Mouse (Mus musculus): ENCODE data around the gene Rnf5. TPM values are rescaled to one million over a fixed set of nuclear protein-coding genes. Genes with fewer than 3 reads are reported as not detected.

The Rnf5 gene
- polyA plus RNA-seq, 1 experiment from 2014 or later = 104 TPM

- no peak overlapping the region for H3K4me3 ChIP-seq (ENCODE audit: low read depth, low read length)
- no peak for ATAC-seq (ENCODE audit: insufficient number of reproducible peaks, insufficient read depth, low FRiP score, low read depth)
- H3K9ac ChIP-seq (replicated peaks; ENCODE audit: low read depth, low read length) = no peak overlapping the region
- H3K4me2 ChIP-seq (replicated peaks; ENCODE audit: low read depth, low read length) = no peak overlapping the region
- no peak overlapping the region for H3K27ac ChIP-seq (ENCODE audit: low read length)
- 59% methylated on average over 3 of the region's 3 CpGs for WGBS
- H3K9me3 ChIP-seq (ENCODE audit: control insufficient read depth, low read depth, low read length) = no peaks in the 10 kb centered on the region
- no peaks in the 10 kb centered on the region for H3K27me3 ChIP-seq (ENCODE audit: control insufficient read depth, insufficient read depth, low read length)
- H3K4me1 ChIP-seq (ENCODE audit: control insufficient read depth, insufficient read depth, low read length) = peaks cover 41% of the 10 kb centered on the region
- no peaks in the 10 kb centered on the region for H3K36me3 ChIP-seq (ENCODE audit: control insufficient read depth, insufficient read depth, low read length)
These were observed 14.7 kb downstream of the Rnf5 start for GRCm38 (mm10) chr17:34588767-34589166.

GRCm38 (mm10) chr17:34587814-34588213 is 15.7 kb downstream of the Rnf5 start:
- ATAC-seq (ENCODE audit: insufficient number of reproducible peaks, insufficient read depth, low FRiP score, low read depth) = no peak
- Histone ChIP-seq H3K4me2 (replicated peaks; ENCODE audit: low read depth, low read length) (peak overlapping the region; percentile 94), H3K27ac (ENCODE audit: low read length) (peak overlapping the region; percentile 96), H3K9me3 (ENCODE audit: control insufficient read depth, low read depth, low read length) (no peaks in the 10 kb centered on the region), H3K36me3 (ENCODE audit: control insufficient read depth, insufficient read depth, low read length) (no peaks in the 10 kb centered on the region), H3K4me1 (ENCODE audit: control insufficient read depth, insufficient read depth, low read length) (peaks cover 39% of the 10 kb centered on the region), H3K4me3 (ENCODE audit: low read depth, low read length) (peak overlapping the region; percentile 71), H3K9ac (replicated peaks; ENCODE audit: low read depth, low read length) (peak overlapping the region; percentile 79), H3K27me3 (ENCODE audit: control insufficient read depth, insufficient read depth, low read length) (no peaks in the 10 kb centered on the region)
- WGBS = 7% methylated on average over 19 of the region's 19 CpGs

- peak overlapping the region; percentile 79 for H3K9ac ChIP-seq (replicated peaks; ENCODE audit: low read depth, low read length)
- no peaks in the 10 kb centered on the region for H3K9me3 ChIP-seq (ENCODE audit: control insufficient read depth, low read depth, low read length)
- under 1% methylated on average over 48 of the region's 50 CpGs for WGBS
- H3K4me2 ChIP-seq (replicated peaks; ENCODE audit: low read depth, low read length) = peak overlapping the region; percentile 94
- peak overlapping the region; percentile 96 for H3K27ac ChIP-seq (ENCODE audit: low read length)
- peak overlapping the region; percentile 71 for H3K4me3 ChIP-seq (ENCODE audit: low read depth, low read length)
- peaks cover 39% of the 10 kb centered on the region for H3K4me1 ChIP-seq (ENCODE audit: control insufficient read depth, insufficient read depth, low read length)
- peak; percentile 86 for ATAC-seq (ENCODE audit: insufficient number of reproducible peaks, insufficient read depth, low FRiP score, low read depth)
- no peaks in the 10 kb centered on the region for H3K36me3 ChIP-seq (ENCODE audit: control insufficient read depth, insufficient read depth, low read length)
- no peaks in the 10 kb centered on the region for H3K27me3 ChIP-seq (ENCODE audit: control insufficient read depth, insufficient read depth, low read length)
These were observed 16.1 kb downstream of the Rnf5 start for GRCm38 (mm10) chr17:34587423-34587811.

- under 1% methylated on average over 38 of the region's 38 CpGs for WGBS
- no peaks in the 10 kb centered on the region for H3K36me3 ChIP-seq (ENCODE audit: control insufficient read depth, insufficient read depth, low read length)
- H3K27ac ChIP-seq (ENCODE audit: low read length) = peak overlapping the region; percentile 96
- H3K9ac ChIP-seq (replicated peaks; ENCODE audit: low read depth, low read length) = peak overlapping the region; percentile 79
- peaks cover 39% of the 10 kb centered on the region for H3K4me1 ChIP-seq (ENCODE audit: control insufficient read depth, insufficient read depth, low read length)
- H3K9me3 ChIP-seq (ENCODE audit: control insufficient read depth, low read depth, low read length) = no peaks in the 10 kb centered on the region
- no peaks in the 10 kb centered on the region for H3K27me3 ChIP-seq (ENCODE audit: control insufficient read depth, insufficient read depth, low read length)
- H3K4me3 ChIP-seq (ENCODE audit: low read depth, low read length) = peak overlapping the region; percentile 71
- ATAC-seq (ENCODE audit: insufficient number of reproducible peaks, insufficient read depth, low FRiP score, low read depth) = peak; percentile 83
- H3K4me2 ChIP-seq (replicated peaks; ENCODE audit: low read depth, low read length) = peak overlapping the region; percentile 94
These were observed 16.6 kb downstream of the Rnf5 start for GRCm38 (mm10) chr17:34586796-34587422.

GRCm38 (mm10) chr17:34585877-34586771 is 17.4 kb downstream of the Rnf5 start:
- Histone ChIP-seq H3K27me3 (ENCODE audit: control insufficient read depth, insufficient read depth, low read length) (no peaks in the 10 kb centered on the region), H3K36me3 (ENCODE audit: control insufficient read depth, insufficient read depth, low read length) (no peaks in the 10 kb centered on the region), H3K9ac (replicated peaks; ENCODE audit: low read depth, low read length) (peak overlapping the region; percentile 25; the same call in 1 of the 2 replicates), H3K27ac (ENCODE audit: low read length) (peak overlapping the region; percentile 96), H3K4me1 (ENCODE audit: control insufficient read depth, insufficient read depth, low read length) (peaks cover 36% of the 10 kb centered on the region), H3K4me2 (replicated peaks; ENCODE audit: low read depth, low read length) (peak overlapping the region; percentile 94), H3K9me3 (ENCODE audit: control insufficient read depth, low read depth, low read length) (no peaks in the 10 kb centered on the region), H3K4me3 (ENCODE audit: low read depth, low read length) (peak overlapping the region; percentile 71)
- no peak for ATAC-seq (ENCODE audit: insufficient number of reproducible peaks, insufficient read depth, low FRiP score, low read depth)
- 30% methylated on average over 32 of the region's 32 CpGs for WGBS

- Histone ChIP-seq H3K27ac (ENCODE audit: low read length) (no peak overlapping the region), H3K4me1 (ENCODE audit: control insufficient read depth, insufficient read depth, low read length) (peaks cover 26% of the 10 kb centered on the region), H3K36me3 (ENCODE audit: control insufficient read depth, insufficient read depth, low read length) (no peaks in the 10 kb centered on the region), H3K4me2 (replicated peaks; ENCODE audit: low read depth, low read length) (no peak overlapping the region), H3K4me3 (ENCODE audit: low read depth, low read length) (no peak overlapping the region), H3K27me3 (ENCODE audit: control insufficient read depth, insufficient read depth, low read length) (no peaks in the 10 kb centered on the region), H3K9ac (replicated peaks; ENCODE audit: low read depth, low read length) (no peak overlapping the region), H3K9me3 (ENCODE audit: control insufficient read depth, low read depth, low read length) (no peaks in the 10 kb centered on the region)
- no peak for ATAC-seq (ENCODE audit: insufficient number of reproducible peaks, insufficient read depth, low FRiP score, low read depth)
- 90% methylated on average over 8 of the region's 8 CpGs for WGBS
These were observed 18.4 kb downstream of the Rnf5 start for GRCm38 (mm10) chr17:34585121-34585520.

GRCm38 (mm10) chr17:34583819-34584218 is 19.7 kb downstream of the Rnf5 start:
- Histone ChIP-seq H3K27me3 (ENCODE audit: control insufficient read depth, insufficient read depth, low read length) (no peaks in the 10 kb centered on the region), H3K4me3 (ENCODE audit: low read depth, low read length) (no peak overlapping the region), H3K4me1 (ENCODE audit: control insufficient read depth, insufficient read depth, low read length) (peaks cover 13% of the 10 kb centered on the region), H3K9me3 (ENCODE audit: control insufficient read depth, low read depth, low read length) (no peaks in the 10 kb centered on the region), H3K27ac (ENCODE audit: low read length) (no peak overlapping the region), H3K36me3 (ENCODE audit: control insufficient read depth, insufficient read depth, low read length) (no peaks in the 10 kb centered on the region), H3K4me2 (replicated peaks; ENCODE audit: low read depth, low read length) (no peak overlapping the region), H3K9ac (replicated peaks; ENCODE audit: low read depth, low read length) (no peak overlapping the region)
- ATAC-seq (ENCODE audit: insufficient number of reproducible peaks, insufficient read depth, low FRiP score, low read depth) = no peak
- WGBS = 90% methylated on average over 8 of the region's 8 CpGs

- Histone ChIP-seq H3K9me3 (ENCODE audit: control insufficient read depth, low read depth, low read length) (no peaks in the 10 kb centered on the region), H3K4me3 (ENCODE audit: low read depth, low read length) (no peak overlapping the region), H3K27me3 (ENCODE audit: control insufficient read depth, insufficient read depth, low read length) (no peaks in the 10 kb centered on the region), H3K36me3 (ENCODE audit: control insufficient read depth, insufficient read depth, low read length) (no peaks in the 10 kb centered on the region), H3K4me2 (replicated peaks; ENCODE audit: low read depth, low read length) (no peak overlapping the region), H3K4me1 (ENCODE audit: control insufficient read depth, insufficient read depth, low read length) (peaks cover 11% of the 10 kb centered on the region), H3K27ac (ENCODE audit: low read length) (no peak overlapping the region), H3K9ac (replicated peaks; ENCODE audit: low read depth, low read length) (no peak overlapping the region)
- 63% methylated on average over 7 of the region's 7 CpGs for WGBS
- ATAC-seq (ENCODE audit: insufficient number of reproducible peaks, insufficient read depth, low FRiP score, low read depth) = no peak
These were observed 20.1 kb downstream of the Rnf5 start for GRCm38 (mm10) chr17:34583397-34583796.

Data from stomach, embryonic 14.5 days (tissue).